Mouse (Mus musculus) erythroblast, embryonic 14.5 days (primary cell): ENCODE measurements at regions not wholly inside any gene's neighbourhood (a gene's known extent, or its start where the extent isn't known, plus 50 kb on each side); places are given as distances from the start of the nearest gene placed in this dataset.
"Not testable (repeated sequence)": the region's sequence is repeated elsewhere in the genome, so short reads cannot be mapped to it uniquely, and the experiment has no call there.

Experiments used
- H3K27me3 ChIP-seq: 2 replicates; pipeline ENCODE4 v1.6.1; 2012; ENCODE audit warnings: inconsistent platforms; ENCODE audit not compliant: control insufficient read depth
- H3K36me3 ChIP-seq: 2 replicates; pipeline ENCODE4 v1.6.1; 2012; ENCODE audit warnings: mild to moderate bottlenecking, inconsistent platforms; ENCODE audit not compliant: control insufficient read depth
- H3K4me1 ChIP-seq: 2 replicates; pipeline ENCODE4 v1.6.1; 2012; ENCODE audit warnings: inconsistent platforms; ENCODE audit not compliant: control insufficient read depth
- H3K4me3 ChIP-seq: replicated peaks from 2 replicates; pipeline ENCODE3; 2012; ENCODE audit warnings: moderate library complexity, mild to moderate bottlenecking, inconsistent platforms
- H3K9me3 ChIP-seq: 2 replicates; pipeline ENCODE4 v1.6.1; 2012; ENCODE audit warnings: low read length, inconsistent platforms, mixed read lengths; ENCODE audit not compliant: control insufficient read depth
- GATA1 ChIP-seq: IDR thresholded peaks from 2 replicates; pipeline ENCODE4 v1.6.1; 2012; ENCODE audit warnings: low read length, inconsistent platforms, mixed read lengths
- TAL1 ChIP-seq: IDR thresholded peaks from 3 replicates; pipeline ENCODE4 v1.6.1; 2012; ENCODE audit warnings: low read length, inconsistent platforms, mixed read lengths

GRCm38 (mm10) chr5:101426067-101426771, 238.6 kb downstream of the Nkx6-1 start:
- Histone ChIP-seq H3K27me3 (no peaks in the 10 kb centered on the region), H3K9me3 (peaks cover 57% of the 10 kb centered on the region), H3K36me3 (no peaks in the 10 kb centered on the region), H3K4me3 (no peak overlapping the region), H3K4me1 (no peaks in the 10 kb centered on the region)
- no peak for TF ChIP-seq TAL1
- TF ChIP-seq GATA1, result no peak

- H3K27me3 ChIP-seq, result no peaks in the 10 kb centered on the region
- no peaks in the 10 kb centered on the region for H3K4me1 ChIP-seq
- H3K36me3 ChIP-seq, result no peaks in the 10 kb centered on the region
- no peak overlapping the region for H3K4me3 ChIP-seq
- TF ChIP-seq TAL1 (no peak), GATA1 (no peak)
- peaks cover 6% of the 10 kb centered on the region for H3K9me3 ChIP-seq
These were observed 280.5 kb downstream of the Nkx6-1 start for GRCm38 (mm10) chr5:101384316-101384715.

- peaks cover 6% of the 10 kb centered on the region for H3K9me3 ChIP-seq
- TF ChIP-seq TAL1 (no peak), GATA1 (no peak)
- no peak overlapping the region for H3K4me3 ChIP-seq
- H3K4me1 ChIP-seq, result no peaks in the 10 kb centered on the region
- no peaks in the 10 kb centered on the region for H3K27me3 ChIP-seq
- no peaks in the 10 kb centered on the region for H3K36me3 ChIP-seq
These were observed 283.4 kb downstream of the Nkx6-1 start for GRCm38 (mm10) chr5:101381361-101381760.

- Histone ChIP-seq H3K36me3 (no peaks in the 10 kb centered on the region), H3K4me1 (no peaks in the 10 kb centered on the region)
These were observed 288.1 kb downstream of the Nkx6-1 start for GRCm38 (mm10) chr5:101376657-101377056.

GRCm38 (mm10) chr5:101374129-101374528, 290.7 kb downstream of the Nkx6-1 start:
- TF ChIP-seq TAL1, result no peak
- TF ChIP-seq GATA1, result no peak
- H3K27me3 ChIP-seq, result no peaks in the 10 kb centered on the region
- H3K4me3 ChIP-seq, result no peak overlapping the region
- no peaks in the 10 kb centered on the region for H3K36me3 ChIP-seq
- H3K4me1 ChIP-seq, result no peaks in the 10 kb centered on the region
- peaks cover 7% of the 10 kb centered on the region for H3K9me3 ChIP-seq

More at GRCm38 (mm10) chr5:101376657-101377056, 288.1 kb downstream of the Nkx6-1 start:
- TF ChIP-seq GATA1, result no peak
- Histone ChIP-seq H3K9me3 (peaks cover 4% of the 10 kb centered on the region; the same call in 1 of the 2 replicates), H3K27me3 (no peaks in the 10 kb centered on the region), H3K4me3 (no peak overlapping the region)

GRCm38 (mm10) chr5:101372204-101372603, 292.6 kb downstream of the Nkx6-1 start:
- Histone ChIP-seq H3K36me3 (no peaks in the 10 kb centered on the region), H3K4me3 (no peak overlapping the region), H3K27me3 (no peaks in the 10 kb centered on the region), H3K9me3 (peaks cover 8% of the 10 kb centered on the region), H3K4me1 (no peaks in the 10 kb centered on the region)
- TF ChIP-seq GATA1 (no peak), TAL1 (no peak)

GRCm38 (mm10) chr5:101365364-101365763, 299.4 kb downstream of the Nkx6-1 start:
- H3K36me3 ChIP-seq, result no peaks in the 10 kb centered on the region
- no peak overlapping the region for H3K4me3 ChIP-seq
- no peak for TF ChIP-seq TAL1
- TF ChIP-seq GATA1, result no peak
- peaks cover 8% of the 10 kb centered on the region for H3K9me3 ChIP-seq
- no peaks in the 10 kb centered on the region; the same call in 1 of the 2 replicates for H3K27me3 ChIP-seq
- H3K4me1 ChIP-seq, result no peaks in the 10 kb centered on the region

- Histone ChIP-seq H3K4me1 (no peaks in the 10 kb centered on the region), H3K36me3 (no peaks in the 10 kb centered on the region), H3K9me3 (peaks cover 12% of the 10 kb centered on the region), H3K4me3 (no peak overlapping the region), H3K27me3 (no peaks in the 10 kb centered on the region)
- TF ChIP-seq TAL1 (no peak), GATA1 (no peak)
These were observed 304.8 kb downstream of the Nkx6-1 start for GRCm38 (mm10) chr5:101359986-101360385.

- H3K9me3 ChIP-seq, result peaks cover 5% of the 10 kb centered on the region
- TF ChIP-seq GATA1, result no peak
- no peak for TF ChIP-seq TAL1
- no peaks in the 10 kb centered on the region for H3K4me1 ChIP-seq
- H3K4me3 ChIP-seq, result no peak overlapping the region
- H3K36me3 ChIP-seq, result no peaks in the 10 kb centered on the region
- H3K27me3 ChIP-seq, result no peaks in the 10 kb centered on the region
These were observed 319.4 kb downstream of the Nkx6-1 start for GRCm38 (mm10) chr5:101345406-101345805.

GRCm38 (mm10) chr5:101336361-101336760, 328.4 kb downstream of the Nkx6-1 start:
- not testable (repeated sequence) for H3K36me3 ChIP-seq, H3K4me3 ChIP-seq, H3K4me1 ChIP-seq, H3K9me3 ChIP-seq, H3K27me3 ChIP-seq
